Comparison of ENCODE assay signal across 14 mouse cellular contexts in genomic region chr9:43541234-43541633, GRCm38 (mm10).
DNase-seq lines count a peak whose midpoint lies in the region.
"Had no signal": no experiment of that assay in that cellular context is flagged by ENCODE, and none has a peak within 500 bp of the region (broad histone marks: within the 10 kb centered on the region; RNA-seq: fewer than 3 reads in every experiment).

No protein-coding gene starts in this region.

- H3K27me3 ChIP-seq in heart, embryonic 10.5 days (ENCODE audit: insufficient read depth, poor library complexity, severe bottlenecking), result no peaks in the 10 kb centered on the region
- H3K27me3 ChIP-seq: limb, embryonic 15.5 days had no signal

- no peak overlapping the region for H3K27ac ChIP-seq in heart, embryonic 10.5 days
- H3K27ac ChIP-seq: forebrain, embryonic 10.5 days; limb, embryonic 15.5 days had no signal

- peaks cover 15% of the 10 kb centered on the region for H3K4me1 ChIP-seq in heart, embryonic 10.5 days

- DNase-seq in heart, adult 11 months, result peak; percentile 92
- no peak for DNase-seq in heart, embryonic 10.5 days (ENCODE audit: low spot score)
- peak; percentile 4 for DNase-seq in lung, adult 18-20 months
- DNase-seq in lung, postnatal 14 days, result no peak
- DNase-seq in heart, postnatal 4 days, result peak; percentile 69
- no peak for DNase-seq in layer of hippocampus, adult 9-10 months (ENCODE audit: low spot score)
- DNase-seq in frontal cortex, adult 2 months (ENCODE audit: extremely low spot score in 1 of 2, low spot score in 1 of 2), result no peak
- DNase-seq: cerebellum, adult 18-20 months; lung, embryonic 14.5 days; right cerebral cortex, postnatal 25 days had no signal

- no peak overlapping the region for H3K4me3 ChIP-seq in heart, embryonic 10.5 days
- H3K4me3 ChIP-seq: forebrain, embryonic 10.5 days; limb, embryonic 15.5 days; megakaryocyte, embryonic 14.5 days had no signal

- WGBS in heart, embryonic 10.5 days, result 80% methylated on average over 8 of the region's 8 CpGs

- no peaks in the 10 kb centered on the region for H3K36me3 ChIP-seq in heart, embryonic 10.5 days
- H3K36me3 ChIP-seq: forebrain, embryonic 10.5 days; G1E; limb, embryonic 15.5 days had no signal

- H3K9me3 ChIP-seq in heart, embryonic 10.5 days, result no peaks in the 10 kb centered on the region
- H3K9me3 ChIP-seq: forebrain, embryonic 10.5 days; limb, embryonic 15.5 days; megakaryocyte, embryonic 14.5 days had no signal

Comparison
In these comparisons a context has a peak if more than half of its experiments do, and no peak if none do; other contexts are left out.
1. DNase-seq: peak in heart, adult 11 months (single experiment), lung, adult 18-20 months (2 of 2) and heart, postnatal 4 days (single experiment); none in heart, embryonic 10.5 days (single experiment), lung, postnatal 14 days (single experiment), layer of hippocampus, adult 9-10 months (single experiment) and frontal cortex, adult 2 months (0 of 2).